Mouse (Mus musculus) layer of hippocampus, adult 11-12 months (tissue): ENCODE measurements at regions not wholly inside any gene's neighbourhood (a gene's known extent, or its start where the extent isn't known, plus 50 kb on each side); places are given as distances from the start of the nearest gene placed in this dataset.

Experiments
- DNase-seq: peaks from one replicate; pipeline ENCODE4 v3.0.0; 2022; ENCODE audit warnings: low spot score

GRCm38 (mm10) chr15:50246418-50247186, 3638.1 kb upstream of the Gm7489 start:
- no peak for DNase-seq

GRCm38 (mm10) chr15:50260057-50260456, 3624.6 kb upstream of the Gm7489 start:
- DNase-seq: no peak

- peak; percentile 80 for DNase-seq
These were observed 3623.3 kb upstream of the Gm7489 start for GRCm38 (mm10) chr15:50261245-50261872.

GRCm38 (mm10) chr15:50267542-50267941, 3617.2 kb upstream of the Gm7489 start:
- no peak for DNase-seq

GRCm38 (mm10) chr15:50271646-50272045, 3613.1 kb upstream of the Gm7489 start:
- no peak for DNase-seq

- DNase-seq: no peak
These were observed 3602.1 kb upstream of the Gm7489 start for GRCm38 (mm10) chr15:50282576-50282975.

GRCm38 (mm10) chr15:50283491-50283890, 3601.2 kb upstream of the Gm7489 start:
- no peak for DNase-seq

GRCm38 (mm10) chr15:50301831-50302230, 3582.9 kb upstream of the Gm7489 start:
- DNase-seq: no peak

GRCm38 (mm10) chr15:50304085-50304484, 3580.6 kb upstream of the Gm7489 start:
- DNase-seq: no peak

GRCm38 (mm10) chr15:50320796-50321195, 3563.9 kb upstream of the Gm7489 start:
- DNase-seq: no peak

- DNase-seq: no peak
These were observed 3539.2 kb upstream of the Gm7489 start for GRCm38 (mm10) chr15:50345536-50345935.

GRCm38 (mm10) chr15:50346953-50347352, 3537.8 kb upstream of the Gm7489 start:
- no peak for DNase-seq

- DNase-seq: no peak
These were observed 3524.4 kb upstream of the Gm7489 start for GRCm38 (mm10) chr15:50360033-50360988.

- no peak for DNase-seq
These were observed 3523.4 kb upstream of the Gm7489 start for GRCm38 (mm10) chr15:50361334-50361733.

GRCm38 (mm10) chr15:50361751-50362507, 3522.8 kb upstream of the Gm7489 start:
- no peak for DNase-seq

GRCm38 (mm10) chr15:50400006-50400781, 3484.5 kb upstream of the Gm7489 start:
- no peak for DNase-seq

GRCm38 (mm10) chr15:50401386-50401785, 3483.3 kb upstream of the Gm7489 start:
- no peak for DNase-seq

- DNase-seq: no peak
These were observed 3482.2 kb upstream of the Gm7489 start for GRCm38 (mm10) chr15:50402551-50402950.

- DNase-seq: no peak
These were observed 3480.8 kb upstream of the Gm7489 start for GRCm38 (mm10) chr15:50403883-50404282.

- no peak for DNase-seq
These were observed 3475.7 kb upstream of the Gm7489 start for GRCm38 (mm10) chr15:50408985-50409384.

GRCm38 (mm10) chr15:50417641-50418040, 3467.1 kb upstream of the Gm7489 start:
- DNase-seq: no peak
